25 mouse cellular contexts compared by ENCODE assay signal in genomic region chrX:128853441-128853840, GRCm38 (mm10).
DNase-seq lines count a peak whose midpoint lies in the region; ATAC-seq and TF ChIP-seq lines count a peak whose summit lies in the region.
"Had no signal": no experiment of that assay in that cellular context is flagged by ENCODE, and none has a peak within 500 bp of the region (broad histone marks: within the 10 kb centered on the region; RNA-seq: fewer than 3 reads in every experiment).

No protein-coding gene starts in this region.

- no peak overlapping the region for H3K27ac ChIP-seq in forebrain, postnatal 0 days (ENCODE audit: low read depth, low read length)
- H3K27ac ChIP-seq: heart, embryonic 13.5 days; hindbrain, embryonic 13.5 days; intestine, embryonic 15.5 days; limb, embryonic 13.5 days; liver, embryonic 13.5 days; midbrain, embryonic 13.5 days had no signal

- no peaks in the 10 kb centered on the region for H3K36me3 ChIP-seq in forebrain, postnatal 0 days (ENCODE audit: insufficient read depth)
- H3K36me3 ChIP-seq: heart, embryonic 13.5 days; hindbrain, embryonic 13.5 days; intestine, embryonic 15.5 days; limb, embryonic 13.5 days; liver, embryonic 13.5 days; midbrain, embryonic 13.5 days had no signal

- no peaks in the 10 kb centered on the region for H3K4me1 ChIP-seq in forebrain, postnatal 0 days (ENCODE audit: insufficient read depth)
- H3K4me1 ChIP-seq: heart, embryonic 13.5 days; hindbrain, embryonic 13.5 days; intestine, embryonic 15.5 days; limb, embryonic 13.5 days; liver, embryonic 13.5 days; midbrain, embryonic 13.5 days had no signal

- peak; percentile 80 for ATAC-seq in forebrain, postnatal 0 days
- ATAC-seq in megakaryocyte progenitor cell, adult 5-6 weeks (replicated peaks; ENCODE audit: poor library complexity): no peak
- ATAC-seq: intestine, embryonic 15.5 days; midbrain, embryonic 13.5 days; Patski had no signal

- no peak for TF ChIP-seq CTCF in forebrain, postnatal 0 days (IDR thresholded peaks at IDR 0.05; ENCODE audit: low read depth)

- H3K9ac ChIP-seq in forebrain, postnatal 0 days: no peak overlapping the region
- H3K9ac ChIP-seq: heart, embryonic 13.5 days; hindbrain, embryonic 13.5 days; intestine, embryonic 15.5 days; limb, embryonic 13.5 days; liver, embryonic 13.5 days; midbrain, embryonic 13.5 days had no signal

- no peaks in the 10 kb centered on the region for H3K9me3 ChIP-seq in forebrain, postnatal 0 days (ENCODE audit: low read length)
- H3K9me3 ChIP-seq: heart, embryonic 13.5 days; hindbrain, embryonic 13.5 days; intestine, embryonic 15.5 days; limb, embryonic 13.5 days; liver, embryonic 13.5 days; midbrain, embryonic 13.5 days had no signal

- no peak overlapping the region for H3K4me3 ChIP-seq in forebrain, postnatal 0 days (ENCODE audit: low read depth, low read length)
- H3K4me3 ChIP-seq: erythroblast, embryonic 14.5 days; heart, embryonic 13.5 days; hindbrain, embryonic 13.5 days; intestine, embryonic 15.5 days; limb, embryonic 13.5 days; liver, embryonic 13.5 days; midbrain, embryonic 13.5 days; myocyte had no signal

- DNase-seq in cerebellum, postnatal 10 days: peak; percentile 9 to 10
- DNase-seq in cerebellum, adult 9-11 months: no peak
- DNase-seq in layer of hippocampus, adult 11-12 months (ENCODE audit: low spot score): peak; percentile 26
- DNase-seq in layer of hippocampus, postnatal 25 days (ENCODE audit: extremely low spot score in 1 of 2, low spot score in 1 of 2): no peak
- DNase-seq in forebrain, postnatal 0 days: peak; percentile 51
- DNase-seq in layer of hippocampus, postnatal 36 days: peak; percentile 11 to 15
- DNase-seq in kidney, adult 8-10 months: no peak
- DNase-seq: adrenal gland, adult 8-10 months; cerebellum, adult 11 months; gastrocnemius, postnatal 10 days; heart, adult 18-20 months; kidney, postnatal 36 days; liver, embryonic 13.5 days; right cerebral cortex, postnatal 14 days; spleen, adult 18-20 months; thymus, adult 18-20 months had no signal

- no peaks in the 10 kb centered on the region for H3K27me3 ChIP-seq in forebrain, postnatal 0 days (ENCODE audit: insufficient read depth, low read length)
- H3K27me3 ChIP-seq: heart, embryonic 13.5 days; hindbrain, embryonic 13.5 days; intestine, embryonic 15.5 days; limb, embryonic 13.5 days; liver, embryonic 13.5 days; midbrain, embryonic 13.5 days had no signal

- 39% methylated on average over 2 of the region's 2 CpGs for WGBS in forebrain, postnatal 0 days

- no peak overlapping the region for H3K4me2 ChIP-seq in forebrain, postnatal 0 days (ENCODE audit: low read depth)
- H3K4me2 ChIP-seq: heart, embryonic 13.5 days; hindbrain, embryonic 13.5 days; intestine, embryonic 15.5 days; limb, embryonic 13.5 days; liver, embryonic 13.5 days; midbrain, embryonic 13.5 days had no signal

Comparison
In these comparisons a context has a peak if more than half of its experiments do, and no peak if none do; other contexts are left out.
1. DNase-seq: peak in cerebellum, postnatal 10 days (2 of 2), layer of hippocampus, adult 11-12 months (single experiment), forebrain, postnatal 0 days (single experiment) and layer of hippocampus, postnatal 36 days (2 of 2); none in cerebellum, adult 9-11 months (single experiment), layer of hippocampus, postnatal 25 days (0 of 2) and kidney, adult 8-10 months (0 of 2).